Mouse (Mus musculus) MEL (cell line): ENCODE data around the gene Mmp25.

Source experiments
- CTCF ChIP-seq, 3 experiments: IDR thresholded peaks in 2 of 3; conservative IDR thresholded peaks in 1 of 3; 2 replicates each; pipeline ENCODE4 v1.5.1; 2011 to 2012; ENCODE audit warnings: low read length in 3 of 3, low read depth in 2 of 3, mild to moderate bottlenecking in 2 of 3, improper control_type of control experiment in 1 of 3, inconsistent platforms in 1 of 3, mixed read lengths in 1 of 3, moderate library complexity in 1 of 3; ENCODE audit not compliant: control insufficient read depth in 1 of 3, insufficient read depth in 1 of 3, poor library complexity in 1 of 3, severe bottlenecking in 1 of 3
- E2F4 ChIP-seq: IDR thresholded peaks from 2 replicates; pipeline ENCODE4 v1.6.1; 2011; ENCODE audit warnings: low read depth, low read length, improper control_type of control experiment, borderline replicate concordance

GRCm38 (mm10) chr17:23694491-23694890 lies 49.4 kb upstream of the Mmp25 start:
- TF ChIP-seq CTCF (IDR thresholded peaks at IDR 0.05 in 2 of 3, conservative IDR thresholded peaks at IDR 0.05 in 1 of 3; ENCODE audit: control insufficient read depth in 1 of 3, insufficient read depth in 1 of 3, low read depth in 2 of 3, low read length in 3 of 3, poor library complexity in 1 of 3, severe bottlenecking in 1 of 3) = no peak
- no peak for TF ChIP-seq E2F4
